Mouse (Mus musculus) ES-E14 (cell line): ENCODE results near the gene Tango2.

Source experiments
- CHD2 ChIP-seq: IDR thresholded peaks from 2 replicates; pipeline ENCODE4 v1.6.1; 2014; ENCODE audit warnings: mild to moderate bottlenecking, low read depth, low read length, inconsistent platforms
- HCFC1 ChIP-seq: IDR thresholded peaks from 2 replicates; pipeline ENCODE4 v1.6.1; 2012; ENCODE audit warnings: low read length, inconsistent platforms, borderline replicate concordance; ENCODE audit not compliant: insufficient read depth
- ZNF384 ChIP-seq: IDR thresholded peaks from 2 replicates; pipeline ENCODE4 v1.6.1; 2012; ENCODE audit warnings: low read depth, low read length, inconsistent platforms

DNA sequence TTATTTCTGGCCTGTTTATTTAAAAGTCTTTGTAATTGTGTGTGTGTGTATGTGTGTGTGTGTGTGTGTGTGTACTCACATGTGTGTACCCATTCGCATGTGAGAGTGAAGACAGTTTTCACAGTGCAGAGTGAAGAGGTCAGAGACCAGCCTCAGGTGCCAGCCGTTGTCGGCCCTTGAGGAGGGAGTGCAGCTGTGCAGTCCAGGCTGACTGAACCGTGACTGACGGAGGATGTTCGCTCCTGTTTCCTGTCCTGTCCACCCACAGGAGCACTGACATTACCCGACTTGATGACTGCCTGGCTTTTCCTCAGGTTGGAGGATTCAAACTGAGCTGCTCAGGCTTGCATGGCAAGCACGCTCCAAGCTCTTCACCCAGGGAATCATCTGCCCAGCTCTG lies 15.0 kb upstream of the Tango2 start:
- no peak for TF ChIP-seq ZNF384
- no peak for TF ChIP-seq HCFC1
- TF ChIP-seq CHD2 = no peak
